Mouse (Mus musculus) CH12.LX (cell line): ENCODE measurements at regions not wholly inside any gene's neighbourhood (a gene's known extent, or its start where the extent isn't known, plus 50 kb on each side); places are given as distances from the start of the nearest gene placed in this dataset.

ENCODE experiments used
- CTCF ChIP-seq, 2 experiments: IDR thresholded peaks in 1 of 2; conservative IDR thresholded peaks in 1 of 2; 2 replicates each; pipeline ENCODE4 v1.5.1; 2011 to 2012; ENCODE audit warnings: low read depth in 2 of 2, low read length in 2 of 2, improper control_type of control experiment in 1 of 2, inconsistent platforms in 1 of 2, mild to moderate bottlenecking in 1 of 2, moderate library complexity in 1 of 2
- ETS1 ChIP-seq: conservative IDR thresholded peaks from 2 replicates; pipeline ENCODE4 v1.6.1; 2012; ENCODE audit warnings: low read depth, mild to moderate bottlenecking, inconsistent platforms, low read length, improper control_type of control experiment, moderate library complexity

DNA sequence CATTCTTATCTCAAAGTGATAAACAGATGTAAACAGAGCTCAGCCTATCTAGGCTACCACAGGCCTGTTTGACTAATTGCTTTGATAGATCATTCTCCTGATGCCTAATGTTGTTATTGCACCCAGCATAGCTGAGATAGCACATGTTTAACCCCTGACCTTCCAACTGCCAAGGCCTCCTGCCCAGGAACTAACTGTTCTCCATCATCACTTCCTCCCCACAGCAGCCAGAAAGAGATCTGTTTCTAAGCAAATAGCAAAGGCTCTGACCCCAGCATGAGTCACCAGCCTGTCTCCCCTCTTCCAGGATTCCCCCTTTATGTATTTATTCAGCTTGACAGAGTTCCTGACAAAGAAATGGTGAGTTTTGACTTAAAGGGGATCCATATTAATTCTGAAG lies 50.4 kb upstream of the Flrt2 start:
- no peak for TF ChIP-seq CTCF (conservative IDR thresholded peaks at IDR 0.05 in 1 of 2, IDR thresholded peaks at IDR 0.05 in 1 of 2; ENCODE audit: low read depth in 2 of 2, low read length in 2 of 2)
- no peak for TF ChIP-seq ETS1
